In the genomic region with DNA sequence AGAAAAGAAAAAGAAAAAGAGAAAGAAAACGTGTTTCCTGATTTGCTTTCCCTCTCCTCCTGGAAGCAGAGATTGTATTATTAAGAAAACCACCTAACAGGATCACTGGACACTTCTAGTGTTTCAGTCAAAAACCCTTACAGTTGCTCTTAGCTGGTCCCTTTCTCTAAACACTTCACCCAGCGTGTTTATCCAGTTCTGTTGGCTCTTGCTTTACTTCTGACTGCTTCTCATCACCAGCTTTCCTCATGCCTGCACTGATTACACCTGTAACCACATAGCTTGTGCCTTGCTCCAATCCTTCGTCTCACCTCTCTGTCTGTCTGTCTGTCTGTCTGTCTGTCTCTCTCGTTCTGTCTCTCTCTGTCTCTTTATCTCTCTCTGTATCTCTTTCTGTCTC, we compare ENCODE assay signal across 22 mouse cellular contexts. TPM values are rescaled to one million over a fixed set of nuclear protein-coding genes. Genes with fewer than 3 reads are reported as not detected.
"Had no signal": no experiment of that assay in that cellular context is flagged by ENCODE, and none has a peak within 500 bp of the region (broad histone marks: within the 10 kb centered on the region; RNA-seq: fewer than 3 reads in every experiment).

No protein-coding gene starts in this region.

- H3K4me1 ChIP-seq: liver, embryonic 12.5 days; liver, embryonic 15.5 days; megakaryocyte, embryonic 14.5 days; midbrain, embryonic 10.5 days; neural tube, embryonic 13.5 days had no signal

- H3K4me2 ChIP-seq: limb, embryonic 12.5 days; liver, embryonic 12.5 days; liver, embryonic 15.5 days; neural tube, embryonic 13.5 days; stomach, embryonic 15.5 days had no signal

- ATAC-seq: intestine, postnatal 0 days; liver, embryonic 12.5 days had no signal

- H3K27ac ChIP-seq: kidney, postnatal 0 days; layer of hippocampus, adult 2 months; left cerebral cortex, adult 2 months; limb, embryonic 12.5 days; liver, embryonic 12.5 days; liver, embryonic 15.5 days; midbrain, embryonic 10.5 days; neural tube, embryonic 13.5 days; stomach, embryonic 15.5 days had no signal

- H3K9me3 ChIP-seq: limb, embryonic 12.5 days; liver, embryonic 12.5 days; liver, embryonic 15.5 days; megakaryocyte, embryonic 14.5 days; midbrain, embryonic 10.5 days; neural tube, embryonic 13.5 days; stomach, embryonic 15.5 days had no signal

- H3K36me3 ChIP-seq: limb, embryonic 12.5 days; liver, embryonic 12.5 days; liver, embryonic 15.5 days; midbrain, embryonic 10.5 days; neural tube, embryonic 13.5 days; stomach, embryonic 15.5 days had no signal

- H3K9ac ChIP-seq: limb, embryonic 12.5 days; liver, embryonic 12.5 days; liver, embryonic 15.5 days; neural tube, embryonic 13.5 days; stomach, embryonic 15.5 days had no signal

- H3K27me3 ChIP-seq: limb, embryonic 12.5 days; liver, embryonic 12.5 days; liver, embryonic 15.5 days; megakaryocyte, embryonic 14.5 days; neural tube, embryonic 13.5 days; stomach, embryonic 15.5 days had no signal

- DNase-seq: kidney, adult 2 months; kidney, postnatal 25 days; layer of hippocampus, postnatal 36 days; liver; midbrain, embryonic 14.5 days; retina, postnatal 1 day; right cerebral cortex, postnatal 25 days; spleen, adult 18-20 months; thymus, adult 18-20 months; thymus, postnatal 36 days had no signal

- H3K4me3 ChIP-seq: layer of hippocampus, adult 2 months; left cerebral cortex, adult 2 months; limb, embryonic 12.5 days; liver, embryonic 12.5 days; liver, embryonic 15.5 days; megakaryocyte, embryonic 14.5 days; midbrain, embryonic 10.5 days; neural tube, embryonic 13.5 days; stomach, embryonic 15.5 days had no signal

RNA-seq across cellular contexts. Expression of a gene that starts 25.9 kb away (rescaled TPM):
- total RNA-seq: neutrophil, adult 5-6 weeks had no signal
